Mouse (Mus musculus): ENCODE data around the gene Syvn1.
A peak's percentile ranks its signal among the peaks of the same experiment; 100 is the strongest.

DNA sequence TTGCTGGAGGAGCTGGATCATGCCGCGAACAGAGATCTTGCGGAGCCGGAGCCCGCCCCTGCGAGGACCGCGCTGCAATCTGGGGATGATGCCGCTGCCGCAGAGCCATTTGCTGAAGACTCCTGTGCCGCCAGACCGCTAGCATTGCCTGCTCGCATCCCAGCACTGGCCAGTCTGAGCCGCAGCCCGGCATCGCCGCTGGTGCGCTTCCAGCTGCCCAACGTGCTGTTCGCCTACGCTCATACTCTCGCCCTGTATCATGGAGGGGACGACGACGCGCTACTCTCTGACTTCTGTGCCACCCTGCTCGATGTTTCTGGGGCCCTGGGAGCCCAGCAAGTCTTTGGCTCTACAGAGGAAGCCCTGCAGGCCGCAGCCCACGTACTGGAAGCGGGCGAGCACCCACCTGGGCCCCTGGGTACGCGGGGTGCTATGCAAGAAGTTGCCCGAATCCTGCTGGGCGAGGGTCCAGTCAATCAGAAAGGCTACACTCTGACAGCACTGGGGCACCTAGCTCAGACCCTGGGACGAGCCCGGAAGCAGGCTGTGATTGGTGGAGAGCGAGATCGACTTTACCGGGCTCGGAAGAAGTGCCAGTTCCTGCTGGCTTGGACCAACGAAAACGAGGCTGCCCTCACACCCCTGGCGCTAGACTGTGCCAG is 15.4 kb downstream of the Syvn1 start:
- TF ChIP-seq CTCF (IDR thresholded peaks at IDR 0.05 in 2 of 3, conservative IDR thresholded peaks at IDR 0.05 in 1 of 3; ENCODE audit: control insufficient read depth in 1 of 3, insufficient read depth in 1 of 3, low read depth in 2 of 3, low read length in 3 of 3, poor library complexity in 1 of 3, severe bottlenecking in 1 of 3) (no peak), POLR2A (IDR thresholded peaks at IDR 0.05; ENCODE audit: control insufficient read depth in 1 of 2, insufficient read depth in 1 of 2, low read depth in 1 of 2, low read length in 2 of 2, poor library complexity in 1 of 2) (peak; percentile 20 to 52; a peak in 1 of 4 replicates), ZC3H11A (IDR thresholded peaks at IDR 0.05; ENCODE audit: low read depth, low read length) (no peak), GABPA (IDR thresholded peaks at IDR 0.05; ENCODE audit: low read depth, low read length) (no peak), RCOR1 (IDR thresholded peaks at IDR 0.05; ENCODE audit: low read depth, low read length) (no peak), RAD21 (IDR thresholded peaks at IDR 0.05; ENCODE audit: low read depth, low read length) (no peak), MYC (IDR thresholded peaks at IDR 0.05; ENCODE audit: low read depth, low read length) (no peak), E2F4 (IDR thresholded peaks at IDR 0.05; ENCODE audit: borderline replicate concordance, low read depth, low read length) (no peak), EP300 (IDR thresholded peaks at IDR 0.05; ENCODE audit: low read depth in 1 of 2, low read length in 2 of 2) (no peak), HCFC1 (IDR thresholded peaks at IDR 0.05; ENCODE audit: low read depth, low read length) (no peak), NELFE (IDR thresholded peaks at IDR 0.05; ENCODE audit: low read depth, low read length) (peak; percentile 46), ZKSCAN1 (IDR thresholded peaks at IDR 0.05; ENCODE audit: low read depth, low read length) (no peak), ELF1 (IDR thresholded peaks at IDR 0.05; ENCODE audit: low read depth, low read length) (peak; percentile 77)
